Mouse (Mus musculus) left cerebral cortex, adult 18-20 months (tissue): Measurements from ENCODE around the gene Fam219a. TPM values are rescaled to one million over a fixed set of nuclear protein-coding genes. Genes with fewer than 3 reads are reported as not detected.

Experiments used
- DNase-seq, 2 experiments: peaks; one replicate each; pipeline ENCODE4 v3.0.0; 2021 to 2022; ENCODE audit warnings: low spot score in 2 of 2, mixed read lengths in 1 of 2
- total RNA-seq, 2 experiments: library from RNA; stranded (reverse); gene quantifications; 2 replicates each; pipeline ENCODE4 v1.2.3; 2021

Fam219a gene
- total RNA-seq, 2 experiments from 2014 or later = 198 TPM

DNA sequence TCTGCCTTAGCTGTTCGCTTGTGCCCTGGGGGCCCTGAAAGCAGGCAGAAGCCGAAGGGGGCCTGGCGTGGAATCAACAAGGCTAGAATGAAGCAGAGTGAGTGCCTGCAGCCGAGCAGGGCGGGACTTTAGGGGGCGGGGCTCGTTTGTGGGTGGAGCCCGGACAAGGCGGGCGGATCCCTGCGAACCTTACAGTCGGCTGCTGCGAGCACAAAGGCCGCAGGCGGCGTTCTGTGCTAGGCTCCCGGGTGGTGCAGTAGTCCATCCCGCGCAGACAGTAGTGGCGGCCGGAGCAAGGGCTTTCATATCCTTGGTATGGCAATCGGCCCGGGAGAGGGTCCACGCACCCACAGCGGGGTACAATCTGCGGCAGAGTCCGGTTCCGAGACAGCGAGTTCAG, 62.4 kb downstream of the Fam219a start:
- peak; percentile 82 to 86 for DNase-seq

DNA sequence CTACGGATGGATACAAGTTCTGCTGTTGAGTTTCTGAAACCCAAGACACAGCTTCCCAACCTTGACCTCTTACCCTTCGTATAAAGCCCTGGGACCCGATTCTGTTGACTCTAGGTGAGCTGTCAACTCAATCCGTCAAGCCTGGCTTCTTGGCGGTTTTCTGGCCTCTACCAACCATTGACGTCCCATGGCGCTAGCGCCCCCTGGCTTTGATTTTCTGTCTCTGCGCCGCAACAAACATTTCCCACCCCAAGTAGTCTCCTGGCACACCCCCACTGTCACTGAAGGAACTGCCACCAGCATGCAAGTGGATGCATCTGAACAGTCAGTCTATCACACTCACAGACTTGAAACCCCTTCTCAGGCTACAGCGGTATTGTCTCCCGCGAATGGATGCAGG, 63.2 kb downstream of the Fam219a start:
- DNase-seq = peak in 1 of 2 experiments; percentile 55

DNA sequence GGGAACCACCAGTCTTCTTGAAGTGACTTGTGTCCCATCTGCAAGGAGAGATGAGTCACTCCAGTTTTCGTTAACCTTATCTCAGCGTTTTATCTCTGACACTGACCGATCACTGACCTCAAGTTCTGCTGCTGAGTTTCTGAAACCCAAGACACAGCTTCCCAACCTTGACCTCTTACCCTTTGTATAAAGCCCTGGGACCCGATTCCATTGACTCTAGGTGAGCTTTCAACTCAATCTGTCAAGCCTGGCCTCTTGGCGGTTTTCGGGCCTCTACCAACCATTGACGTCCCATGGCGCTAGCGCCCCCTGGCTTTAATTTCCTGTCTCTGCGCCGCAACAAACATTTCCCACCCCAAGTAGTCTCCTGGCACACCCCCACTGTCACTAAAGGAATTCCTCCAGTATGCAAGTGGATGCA, 64.2 kb downstream of the Fam219a start:
- DNase-seq = no peak

DNA sequence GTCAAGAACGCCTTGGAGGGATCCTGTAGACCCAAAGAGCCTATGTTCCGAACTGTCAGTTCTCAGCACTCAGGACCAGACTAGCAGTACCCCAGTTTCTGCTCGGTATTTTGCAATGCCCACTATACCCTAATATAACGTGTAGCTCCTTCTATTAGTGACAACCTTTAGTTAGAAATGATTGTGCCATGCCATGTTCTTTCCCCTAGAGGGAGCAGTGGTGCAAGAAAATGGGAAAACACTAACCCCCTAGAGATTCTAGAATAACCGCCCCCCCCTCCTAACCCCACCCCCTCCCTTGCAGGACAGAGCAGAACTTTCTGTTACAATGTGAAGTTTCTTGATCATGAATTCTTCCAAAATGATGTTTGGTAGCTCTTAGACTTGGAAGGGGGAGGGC, 65.0 kb downstream of the Fam219a start:
- no peak for DNase-seq

DNA sequence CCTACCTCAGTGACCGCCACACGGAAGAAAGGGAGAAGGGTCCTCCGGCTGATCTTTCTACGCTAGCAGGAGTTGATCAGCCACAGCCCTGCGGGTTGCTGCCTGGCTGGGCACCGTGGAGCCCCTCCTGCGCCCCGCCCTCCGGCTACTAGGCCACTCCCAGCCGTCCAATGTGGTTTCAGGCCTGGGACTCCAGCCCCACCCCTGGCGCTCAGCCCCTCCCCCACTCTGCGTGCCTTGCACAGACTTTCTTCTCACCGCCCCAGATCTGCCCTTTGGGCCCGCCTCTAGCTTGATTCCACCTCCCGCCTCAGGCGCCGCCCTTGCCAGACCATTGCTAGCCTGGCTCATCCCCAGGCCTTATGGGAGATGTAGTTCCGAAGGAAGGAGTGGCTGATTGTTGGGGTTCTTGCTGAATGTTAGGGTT, 66.3 kb downstream of the Fam219a start, which contains the start of gene AI464131:
Gene AI464131, minus strand, starts transcription at position 91 of the 427 bp plus-strand sequence.
- DNase-seq = peak; percentile 92 to 96

DNA sequence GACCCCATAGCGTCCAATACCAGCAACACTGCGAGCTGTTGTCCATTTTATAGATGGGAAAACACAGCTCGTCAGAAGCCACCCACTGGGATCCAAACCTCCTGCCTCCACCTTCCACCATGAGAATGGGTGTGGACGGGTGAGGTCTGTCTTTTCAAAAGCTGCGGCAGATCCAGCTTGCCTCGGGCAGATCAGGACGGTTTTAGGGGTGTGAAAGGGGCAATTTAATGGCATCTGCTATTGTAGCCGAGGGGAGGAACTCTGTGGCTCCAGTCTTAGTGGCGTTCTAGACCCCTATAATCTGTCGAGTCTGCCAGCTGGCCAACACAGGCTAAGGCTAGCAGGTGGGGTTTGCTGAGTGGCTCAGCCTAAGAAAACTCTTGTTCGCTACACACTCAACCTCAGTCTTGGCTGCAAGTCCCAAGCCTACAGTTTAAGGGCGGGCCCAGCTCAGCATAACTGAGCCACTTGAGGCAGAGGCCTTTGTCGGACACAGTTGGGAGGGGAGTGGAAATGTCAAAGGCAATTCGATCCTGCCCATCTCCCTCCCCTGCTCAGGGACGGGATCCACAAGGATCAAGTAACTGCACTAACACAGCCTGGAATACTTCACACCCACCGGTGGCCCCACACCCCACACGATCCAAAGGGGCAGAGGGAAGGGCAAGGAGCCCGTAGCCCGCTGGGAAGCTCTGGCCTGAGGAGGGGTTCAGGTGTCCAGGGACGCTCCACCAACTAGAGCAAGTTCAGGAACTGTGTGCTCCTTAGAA, 67.0 kb downstream of the Fam219a start:
- DNase-seq = no peak

DNA sequence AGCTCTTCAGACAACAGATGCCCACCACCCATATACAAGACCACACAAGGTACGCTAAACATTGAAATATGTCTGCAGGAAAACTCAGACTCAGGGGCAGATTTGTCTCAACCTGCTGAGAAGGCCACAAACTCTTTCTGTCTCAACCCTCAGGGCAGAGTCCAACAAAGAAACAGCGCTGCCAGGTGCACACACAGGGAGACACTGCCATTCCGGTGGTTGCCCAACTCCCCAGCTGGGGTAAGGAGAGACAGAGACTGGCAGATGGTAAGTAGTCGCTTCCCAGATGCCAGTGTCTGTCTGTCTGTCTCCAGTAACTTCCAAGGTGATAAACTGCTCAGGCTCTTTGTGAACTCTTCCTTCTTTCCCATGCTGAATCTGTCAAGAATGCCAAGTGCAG, 68.6 kb downstream of the Fam219a start:
- DNase-seq = no peak

DNA sequence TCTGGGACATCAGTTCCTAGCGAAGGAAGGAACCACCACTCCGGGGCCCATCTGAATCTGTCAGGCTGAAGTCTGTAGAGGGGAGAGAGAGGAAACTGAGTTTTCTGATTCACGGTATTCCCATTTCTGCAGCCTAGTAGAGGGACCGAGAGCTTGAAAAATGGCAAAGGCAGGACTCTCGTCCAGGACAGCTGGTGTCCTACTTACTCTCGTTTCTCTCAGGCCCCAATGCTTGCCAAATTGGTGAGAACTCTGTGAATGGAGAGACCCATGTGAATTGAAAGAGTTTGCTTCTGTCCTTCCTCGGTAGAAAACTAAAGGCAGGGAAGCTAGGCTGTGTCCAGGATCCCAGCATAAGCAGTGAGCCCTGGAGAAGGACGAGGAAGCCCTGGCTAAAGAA, 69.7 kb downstream of the Fam219a start:
- no peak for DNase-seq

DNA sequence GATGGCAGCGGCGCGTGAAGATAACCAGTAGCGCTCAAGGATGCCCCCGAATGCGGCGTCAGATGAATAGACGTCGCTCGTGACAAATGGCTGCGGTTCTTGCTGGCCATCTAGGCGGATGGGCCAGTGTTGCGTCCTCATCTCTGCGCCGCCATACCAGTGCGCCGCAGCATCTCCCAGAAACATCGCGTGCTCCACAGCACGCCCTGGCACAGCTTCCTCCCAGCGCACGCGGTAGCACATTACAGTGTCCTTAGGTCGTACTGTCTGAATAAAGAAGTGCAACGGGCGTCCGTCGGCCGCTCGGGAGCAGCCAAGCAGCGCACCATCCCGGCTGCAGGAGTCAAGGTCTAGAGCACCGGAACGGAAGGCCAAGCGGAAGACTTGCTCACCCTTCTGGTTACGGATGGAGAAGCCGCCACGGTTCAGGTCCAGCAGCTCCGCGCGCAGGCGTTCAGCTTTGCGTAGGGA, 70.4 kb downstream of the Fam219a start:
- no peak for DNase-seq

DNA sequence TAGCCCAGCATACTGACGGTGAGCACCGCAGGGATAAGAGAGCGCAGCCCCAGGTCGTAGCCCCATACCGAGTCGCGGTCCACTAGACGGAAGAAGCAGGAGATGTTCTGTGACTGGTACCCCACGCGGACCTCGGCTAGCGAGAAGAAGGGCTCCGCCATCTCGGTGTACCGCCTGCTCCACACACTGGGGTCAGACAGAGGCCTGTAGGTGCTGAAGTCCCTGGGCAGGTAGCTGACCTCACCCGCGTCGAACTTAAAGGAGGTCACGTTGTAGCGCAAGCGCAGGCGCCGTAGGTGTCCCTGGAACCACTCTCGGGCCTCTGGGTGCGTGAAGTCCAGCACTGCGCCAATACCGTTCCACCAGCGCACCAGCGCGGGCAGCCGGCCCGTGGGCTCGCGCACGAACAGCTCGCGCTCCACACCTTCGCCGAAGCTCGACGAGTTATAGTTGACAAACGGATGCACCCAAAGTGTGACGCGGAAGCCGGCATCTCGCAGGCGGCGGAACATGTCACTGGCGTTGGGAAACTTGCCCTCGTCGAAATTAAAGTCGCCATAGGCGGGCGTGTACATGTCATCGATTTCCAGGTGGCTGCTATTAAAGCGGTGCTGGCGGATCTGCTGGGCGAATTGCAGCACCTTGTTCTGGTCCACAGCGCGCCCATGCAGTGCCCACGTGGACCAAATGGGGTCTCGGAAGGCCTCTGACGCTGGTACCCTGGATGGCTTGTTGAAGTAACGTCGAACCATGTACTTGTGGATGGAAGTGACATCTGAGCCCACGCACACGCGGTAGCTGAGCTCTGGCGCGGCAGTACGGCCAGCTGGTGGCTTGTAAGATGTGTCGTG, 71.1 kb downstream of the Fam219a start:
- DNase-seq = no peak

DNA sequence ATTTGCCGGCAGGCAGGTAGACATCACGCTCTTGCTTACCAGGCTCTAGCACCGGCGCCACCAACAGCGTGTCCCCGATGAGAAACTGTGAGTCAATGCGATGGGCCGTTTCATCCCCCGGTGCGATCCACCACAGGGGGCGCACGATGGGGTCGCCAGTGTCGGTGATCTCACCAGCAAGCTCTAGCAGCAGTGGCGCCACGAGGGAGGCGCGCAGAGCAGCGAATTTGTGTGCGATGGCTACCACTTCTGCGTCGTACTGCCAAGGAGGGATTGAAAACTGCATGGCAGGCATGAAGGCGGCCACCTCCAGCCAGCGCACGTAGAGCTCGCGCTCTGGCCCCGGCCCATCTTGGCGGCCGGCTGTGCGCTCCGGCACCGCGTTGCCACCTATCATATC, 71.8 kb downstream of the Fam219a start:
- no peak for DNase-seq

DNA sequence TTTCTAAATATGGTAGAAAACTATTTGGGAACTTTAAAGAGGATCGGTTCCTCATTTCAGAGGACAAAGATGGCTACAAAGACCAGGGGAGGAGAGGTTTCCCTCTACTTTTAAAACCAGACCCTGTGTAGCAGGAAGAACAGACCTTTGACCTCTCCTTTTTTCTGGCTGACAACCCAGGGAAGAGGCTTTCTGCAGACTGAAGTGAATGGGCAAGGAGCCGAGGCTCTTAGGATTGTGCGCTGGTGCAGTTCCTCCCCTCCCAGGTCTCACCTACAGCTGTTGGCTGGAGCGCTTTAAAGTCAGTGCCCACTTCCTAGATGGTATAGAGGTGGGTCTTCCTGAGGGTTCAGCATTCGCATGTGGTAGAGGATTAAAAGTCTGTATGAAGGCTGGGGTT, 72.3 kb downstream of the Fam219a start:
- DNase-seq = no peak

DNA sequence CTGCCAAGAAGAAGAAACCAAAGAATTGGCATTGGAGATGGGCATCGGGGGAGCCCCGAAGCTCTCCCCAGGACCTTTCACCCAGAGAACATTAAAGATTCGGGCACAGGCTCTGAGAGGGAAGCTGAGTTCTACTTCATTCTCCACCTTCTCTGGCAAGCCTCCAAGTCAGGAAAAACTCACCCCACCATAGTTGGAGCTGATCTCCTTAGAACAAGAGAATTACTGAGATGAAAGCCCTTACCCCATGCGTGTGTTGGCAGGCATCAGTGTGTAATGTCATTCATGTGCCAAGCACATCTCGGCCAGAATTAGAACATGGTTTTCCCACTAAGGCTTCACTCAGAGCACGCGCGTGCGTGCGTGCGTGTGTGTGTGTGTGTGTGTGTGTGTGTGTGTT, 73.5 kb downstream of the Fam219a start:
- no peak for DNase-seq

DNA sequence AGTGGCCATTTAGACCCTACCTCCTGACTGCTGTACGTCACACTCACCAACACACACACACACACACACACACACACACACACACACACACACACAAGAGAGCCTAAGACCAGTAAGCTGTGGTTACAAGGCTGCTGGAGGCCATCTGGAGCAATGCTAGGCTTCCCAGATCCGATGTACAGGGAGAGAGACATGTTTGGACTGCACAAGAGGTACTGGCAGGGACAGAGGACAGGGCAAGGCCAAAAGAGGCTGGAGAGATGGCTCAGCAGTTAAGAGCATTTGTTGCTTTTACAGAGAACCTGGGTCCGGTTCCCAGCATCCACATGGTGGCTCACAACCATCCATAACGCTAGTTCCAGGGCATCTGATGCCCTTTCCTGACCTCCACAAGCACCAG, 74.3 kb downstream of the Fam219a start:
- DNase-seq = no peak

DNA sequence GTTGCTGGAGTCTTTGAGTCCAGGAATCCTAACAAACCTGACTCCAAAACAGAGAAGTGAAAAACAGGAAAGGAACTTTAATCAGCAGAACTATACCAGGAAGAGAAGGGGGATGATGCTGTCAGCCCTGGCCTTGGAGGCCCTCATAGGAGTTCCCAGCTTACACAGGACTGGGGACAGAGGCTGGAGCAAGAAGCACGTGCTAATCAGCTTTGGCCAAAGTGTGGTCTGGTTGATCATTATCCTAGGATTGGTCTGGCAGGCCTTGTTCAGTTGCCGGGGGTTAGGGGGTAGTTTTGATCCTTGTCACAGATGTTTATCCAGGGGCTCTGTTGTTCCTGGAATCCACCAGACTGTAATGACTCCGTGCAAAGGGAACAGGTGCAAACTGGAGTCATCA, 75.0 kb downstream of the Fam219a start:
- DNase-seq = no peak

DNA sequence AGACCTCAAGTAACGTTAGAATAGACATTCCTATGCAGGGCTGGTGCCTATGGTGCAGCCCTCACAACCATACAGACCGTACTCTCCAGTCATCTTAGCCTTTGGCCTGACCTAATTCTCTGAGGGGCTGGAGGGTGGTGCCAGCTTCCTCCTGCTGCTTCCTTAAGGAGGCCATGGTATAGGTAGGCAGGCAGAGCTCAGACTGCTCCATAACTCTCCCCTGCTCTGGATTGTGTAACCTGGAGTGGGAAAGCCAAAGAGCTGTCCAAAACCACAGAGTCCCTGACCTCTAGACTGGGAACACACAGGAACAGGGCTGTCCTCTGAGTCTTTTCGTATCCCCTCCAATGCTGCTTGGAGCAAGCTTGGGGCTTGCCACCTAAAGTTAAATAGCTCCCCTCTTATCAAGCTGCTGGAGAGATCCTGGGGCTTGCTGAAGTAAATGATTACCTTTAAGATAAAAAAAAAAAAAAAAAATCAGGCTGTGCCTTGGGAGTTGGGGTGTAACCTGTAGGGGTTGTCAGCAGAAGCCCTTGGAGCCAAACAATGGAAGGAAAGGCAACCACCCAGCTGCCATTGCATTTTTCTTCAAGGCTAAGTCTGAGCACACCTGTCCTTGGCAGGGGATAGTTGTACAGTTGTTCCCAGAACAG, 75.7 kb downstream of the Fam219a start:
- DNase-seq = no peak

DNA sequence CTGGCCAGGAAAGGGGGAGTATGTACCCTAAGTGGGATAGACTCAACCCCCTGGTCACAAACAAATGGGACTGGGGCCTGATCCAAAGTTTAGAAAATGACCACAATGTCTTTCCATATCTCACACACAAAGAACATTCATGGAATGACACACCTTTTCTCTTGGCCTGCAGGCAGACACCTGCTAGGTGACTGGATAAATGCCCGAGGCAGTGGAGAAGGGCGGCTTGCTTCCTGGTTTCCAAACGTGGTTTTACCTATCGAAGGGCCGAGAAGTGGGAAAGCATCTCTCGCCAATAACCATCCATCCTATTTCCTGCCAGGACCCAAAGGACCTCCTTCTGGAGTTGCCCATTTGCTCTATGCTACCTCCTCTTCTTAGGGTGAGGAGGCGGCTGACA, 76.4 kb downstream of the Fam219a start:
- no peak for DNase-seq

DNA sequence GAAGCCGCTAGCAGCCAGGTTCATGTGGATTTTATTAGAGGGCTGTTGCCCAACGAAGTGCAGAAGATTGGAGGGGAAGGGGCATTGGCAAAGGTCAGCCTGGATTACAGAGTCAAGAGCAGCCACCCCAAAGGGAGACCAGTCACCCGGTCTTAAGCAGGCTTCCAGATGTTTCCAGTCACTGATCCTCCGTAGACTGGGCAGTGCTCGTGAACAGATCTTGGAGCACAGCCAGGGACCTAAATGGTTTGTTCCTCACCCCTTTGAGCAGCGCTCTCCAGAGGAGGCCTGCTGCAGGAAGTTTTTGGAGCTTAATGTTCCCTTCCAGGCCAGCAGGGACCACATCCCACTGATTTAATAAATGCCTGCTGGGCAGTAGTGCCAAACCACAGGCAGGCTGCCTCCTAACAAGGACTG, 87.7 kb downstream of the Fam219a start:
- DNase-seq = no peak

DNA sequence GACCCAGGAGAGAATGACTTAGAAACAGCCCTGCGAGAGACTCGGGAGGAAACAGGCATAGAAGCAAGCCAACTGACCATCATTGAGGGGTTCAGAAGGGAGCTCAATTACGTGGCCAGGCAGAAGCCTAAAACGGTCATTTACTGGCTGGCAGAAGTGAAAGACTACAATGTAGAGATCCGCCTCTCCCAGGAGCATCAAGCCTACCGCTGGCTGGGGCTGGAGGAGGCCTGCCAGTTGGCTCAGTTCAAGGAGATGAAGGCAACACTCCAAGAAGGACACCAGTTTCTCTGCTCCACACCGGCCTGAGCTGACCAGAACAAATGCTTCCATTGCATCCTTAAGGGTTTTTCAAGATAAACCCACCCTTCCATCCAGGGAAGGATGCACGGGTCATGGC, 89.1 kb downstream of the Fam219a start:
- DNase-seq = peak in 1 of 2 experiments; percentile 23

DNA sequence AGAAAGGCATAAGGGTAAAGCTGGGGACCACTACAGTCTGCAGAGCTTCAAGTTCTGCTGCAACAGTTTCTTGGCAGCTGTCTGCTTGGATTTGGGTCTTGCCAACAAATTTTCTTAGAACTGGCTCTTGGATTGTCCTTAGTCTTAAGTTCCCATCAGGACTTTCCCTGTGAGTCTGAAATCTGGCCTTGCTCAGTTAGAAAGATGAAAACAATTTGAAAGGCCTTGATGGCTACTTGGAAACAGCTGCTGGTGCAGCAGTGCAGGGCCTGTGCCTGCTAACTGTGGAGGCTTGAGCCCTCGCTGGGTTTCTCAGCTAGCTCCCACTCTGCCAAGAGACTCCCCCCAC, 89.9 kb downstream of the Fam219a start:
- DNase-seq = no peak

DNA sequence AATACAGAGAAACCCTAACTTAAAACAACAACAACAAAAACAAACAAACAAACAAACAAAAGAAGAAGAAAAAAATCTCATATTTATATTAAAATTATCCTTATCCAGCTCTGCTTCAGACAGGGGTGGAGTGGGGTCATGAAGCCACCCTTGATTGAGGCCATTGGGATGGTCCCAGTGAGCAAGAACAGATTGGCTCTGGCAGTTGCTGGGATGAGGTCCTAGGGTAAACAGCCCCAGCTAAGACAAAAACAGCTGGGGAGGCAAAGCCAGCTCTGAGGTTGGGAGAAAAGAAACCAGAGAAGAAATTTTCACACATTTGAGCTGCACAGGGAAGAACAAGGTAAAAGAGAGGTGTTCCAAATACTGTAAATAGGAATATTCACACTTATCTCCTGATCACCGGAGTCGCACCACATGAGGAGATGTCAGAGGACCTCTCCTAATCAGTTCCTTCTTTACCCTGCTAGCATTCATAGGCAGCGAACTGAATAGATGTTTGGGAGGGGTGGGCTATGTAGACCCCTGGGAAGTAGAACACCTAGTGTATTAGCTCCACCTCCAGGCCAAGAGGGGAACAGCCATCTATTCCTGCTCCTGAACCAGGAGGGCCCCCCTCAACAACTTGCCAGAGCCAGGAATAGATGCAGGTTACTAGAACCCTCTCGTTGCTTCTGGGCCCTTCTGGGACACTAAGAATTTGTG, 90.4 kb downstream of the Fam219a start:
- no peak for DNase-seq
